Mouse (Mus musculus): Measurements from ENCODE around the gene Vegfa.
"Not testable (repeated sequence)": the region's sequence is repeated elsewhere in the genome, so short reads cannot be mapped to it uniquely, and the experiment has no call there.

Gene Vegfa

DNA sequence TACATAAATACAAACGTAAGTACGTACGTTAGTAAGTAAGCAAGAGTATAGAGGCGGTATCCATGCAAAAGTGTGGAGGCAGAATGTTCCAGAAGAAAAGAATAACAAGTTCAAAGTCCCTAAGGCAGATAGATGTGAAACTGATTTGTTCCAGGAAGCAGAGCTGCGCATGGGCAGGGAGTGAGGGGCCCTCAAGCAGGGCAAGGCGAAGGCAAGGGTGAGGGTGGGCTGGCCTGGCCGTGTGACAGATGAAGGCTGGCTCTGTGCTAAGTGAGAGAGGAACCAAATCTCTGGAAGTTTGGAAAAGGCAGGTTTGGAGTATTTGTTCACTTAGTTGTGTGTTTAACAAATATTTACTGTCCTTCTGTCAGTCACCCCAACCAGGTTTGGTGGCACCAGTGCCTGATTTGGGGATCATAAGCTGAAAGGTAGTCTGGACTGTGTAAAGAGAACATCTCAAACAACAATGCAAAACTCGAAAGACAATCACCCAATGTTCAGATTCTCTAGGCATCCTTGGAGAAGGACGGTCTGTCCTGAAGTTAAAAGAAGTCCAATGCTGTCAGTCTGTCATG is 32.7 kb downstream of the Vegfa start:
- in situ Hi-C loops (cut with MboI, MseI), result no loop called here

DNA sequence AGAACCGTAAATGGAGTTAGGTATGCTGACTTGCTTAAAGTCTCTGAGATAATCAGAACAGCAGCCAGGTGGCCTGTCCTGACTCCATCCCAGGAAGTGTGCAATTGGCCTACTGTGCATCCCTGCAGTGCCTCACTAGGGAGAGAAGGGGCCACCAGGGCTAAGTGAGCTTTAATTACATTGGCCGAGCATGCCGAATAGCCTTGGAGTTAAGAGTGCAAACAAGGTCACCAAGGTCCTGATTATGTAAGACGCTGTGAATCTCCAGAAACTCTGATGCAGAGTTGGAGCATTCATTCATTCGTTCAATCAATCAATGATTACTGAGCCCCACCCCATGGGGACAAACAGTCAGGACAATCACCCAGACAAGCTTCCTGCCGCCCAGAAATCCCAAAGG is 33.8 kb downstream of the Vegfa start:
- in situ Hi-C loops (cut with MboI, MseI), result no loop called here

DNA sequence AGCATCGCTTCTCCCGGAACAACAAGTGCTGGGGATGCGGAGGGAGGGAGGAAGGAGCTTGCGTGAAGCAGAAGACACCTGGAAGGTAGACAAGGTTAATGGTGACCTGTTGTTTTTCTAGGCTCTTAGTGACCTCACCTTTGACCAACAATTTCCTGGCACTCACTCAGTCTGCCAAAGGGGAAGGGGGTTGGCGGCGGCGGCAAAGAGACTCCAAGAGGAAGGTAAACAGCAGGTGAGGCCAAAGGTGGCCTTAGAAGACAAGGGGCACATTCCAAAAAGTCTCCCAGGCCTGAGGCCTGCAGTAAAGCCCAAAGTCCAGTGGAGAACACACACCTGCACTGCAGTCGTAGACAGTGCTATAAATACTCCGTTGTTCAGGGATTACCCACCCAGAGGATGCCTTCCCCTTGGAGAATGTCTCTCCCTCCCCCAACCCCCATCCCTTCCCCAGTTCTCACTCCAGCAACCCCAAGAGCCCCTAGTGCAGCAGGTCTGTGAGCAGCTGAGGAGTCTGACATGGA is 35.2 kb downstream of the Vegfa start:
- in situ Hi-C loops (cut with MboI, MseI), result no loop called here

DNA sequence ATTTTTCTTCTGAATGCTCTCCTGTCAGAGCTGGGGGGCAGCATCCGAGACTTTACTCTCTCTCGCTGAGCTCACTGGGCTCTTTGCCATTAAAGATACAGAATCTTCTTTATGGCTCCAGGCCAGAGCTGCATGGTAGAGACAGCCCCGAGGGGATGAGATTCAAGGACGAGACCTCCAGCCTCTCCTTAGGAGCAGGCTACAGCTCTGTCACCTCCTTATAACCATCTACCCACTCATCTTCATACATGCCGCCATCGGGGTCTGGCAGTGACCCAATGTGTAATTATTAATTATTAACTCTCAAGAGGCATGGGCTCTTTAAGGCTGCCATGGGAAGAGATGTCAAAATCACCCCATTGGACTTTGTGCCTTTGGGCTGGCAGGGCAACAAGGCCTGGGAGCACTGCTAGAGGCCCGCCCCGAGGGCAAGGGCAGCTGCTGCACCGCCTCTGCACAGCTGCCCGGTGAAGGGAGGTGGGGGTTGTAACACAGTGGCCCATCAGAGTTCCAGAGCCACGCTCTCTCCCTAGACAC is 37.8 kb downstream of the Vegfa start:
- in situ Hi-C loops (cut with MboI, MseI), result no loop called here

DNA sequence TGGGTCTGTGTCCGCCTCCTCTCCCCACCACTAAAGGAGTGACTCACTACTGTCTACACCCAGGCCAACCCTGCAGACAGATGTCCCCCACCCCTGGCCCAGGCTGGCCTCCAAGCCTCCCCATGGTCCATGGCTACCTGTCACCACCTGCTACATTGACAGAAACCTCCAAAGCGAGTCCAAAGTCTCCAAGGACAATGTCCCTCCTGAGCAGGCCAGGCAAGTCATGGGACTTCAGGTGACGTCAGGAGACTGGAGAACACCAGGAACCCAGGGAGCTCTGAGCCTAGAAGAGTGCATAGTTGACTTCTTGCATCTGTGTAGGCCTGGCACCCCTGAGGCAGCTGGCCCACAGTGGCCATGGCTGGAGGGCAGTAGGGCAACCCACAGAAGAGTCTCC is 45.3 kb downstream of the Vegfa start:
- in situ Hi-C loops (cut with MboI, MseI), result no loop called here

DNA sequence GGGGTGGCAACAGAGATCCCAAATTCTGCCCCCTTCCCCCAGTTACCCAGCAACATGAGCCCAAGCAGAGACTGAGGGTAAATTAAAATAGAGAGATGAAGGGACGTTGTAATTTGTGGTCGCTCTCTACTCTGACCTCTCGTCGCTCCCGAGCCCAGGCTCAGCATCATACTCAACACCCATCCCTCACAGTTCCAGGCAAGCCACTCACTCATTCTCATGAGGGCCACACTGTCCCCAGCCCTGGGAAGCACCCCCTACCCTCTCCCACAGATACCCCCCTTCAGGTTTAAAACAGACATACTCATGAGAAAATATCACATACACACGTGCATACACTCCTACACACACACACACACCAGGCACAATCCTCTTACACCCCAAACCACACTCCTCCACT is 45.8 kb downstream of the Vegfa start:
- in situ Hi-C loops (cut with MboI, MseI), result no loop called here

DNA sequence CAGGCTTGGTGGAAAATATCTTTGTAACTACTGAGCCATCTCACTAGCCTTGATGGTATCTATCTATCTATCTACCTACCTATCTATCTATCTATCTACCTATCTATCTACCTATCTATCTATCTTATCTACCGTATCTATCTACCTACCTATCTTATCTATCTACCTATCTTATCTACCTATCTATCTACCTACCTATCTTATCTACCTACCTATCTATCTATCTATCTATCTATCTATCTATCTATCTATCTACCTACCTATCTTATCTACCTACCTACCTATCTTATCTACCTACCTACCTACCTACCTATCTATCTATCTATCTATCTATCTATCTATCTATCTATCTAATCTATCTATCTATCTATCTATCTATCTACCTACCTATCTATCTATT is 49.0 kb downstream of the Vegfa start:
- in situ Hi-C loops (cut with MboI, MseI), result not testable (repeated sequence)

DNA sequence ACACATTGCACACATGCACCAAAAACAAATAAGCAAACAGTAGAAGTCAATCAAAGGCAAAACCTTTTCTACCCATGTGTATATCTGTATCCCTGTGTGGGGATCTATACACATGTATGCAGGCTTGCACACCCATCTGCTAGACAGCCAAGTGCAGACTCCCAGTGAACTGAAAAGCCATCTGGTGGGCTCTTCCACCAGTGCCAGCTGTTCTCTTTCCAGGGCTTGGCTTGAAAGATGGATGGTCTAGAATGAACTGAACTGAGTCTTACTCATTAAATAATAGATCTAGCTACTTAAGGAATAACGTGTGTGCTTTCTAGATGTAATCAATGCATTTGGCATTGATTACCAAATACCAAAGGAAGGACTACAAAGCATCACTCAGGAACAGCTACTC is 50.3 kb downstream of the Vegfa start:
- in situ Hi-C loops (cut with MboI, MseI), result no loop called here

DNA sequence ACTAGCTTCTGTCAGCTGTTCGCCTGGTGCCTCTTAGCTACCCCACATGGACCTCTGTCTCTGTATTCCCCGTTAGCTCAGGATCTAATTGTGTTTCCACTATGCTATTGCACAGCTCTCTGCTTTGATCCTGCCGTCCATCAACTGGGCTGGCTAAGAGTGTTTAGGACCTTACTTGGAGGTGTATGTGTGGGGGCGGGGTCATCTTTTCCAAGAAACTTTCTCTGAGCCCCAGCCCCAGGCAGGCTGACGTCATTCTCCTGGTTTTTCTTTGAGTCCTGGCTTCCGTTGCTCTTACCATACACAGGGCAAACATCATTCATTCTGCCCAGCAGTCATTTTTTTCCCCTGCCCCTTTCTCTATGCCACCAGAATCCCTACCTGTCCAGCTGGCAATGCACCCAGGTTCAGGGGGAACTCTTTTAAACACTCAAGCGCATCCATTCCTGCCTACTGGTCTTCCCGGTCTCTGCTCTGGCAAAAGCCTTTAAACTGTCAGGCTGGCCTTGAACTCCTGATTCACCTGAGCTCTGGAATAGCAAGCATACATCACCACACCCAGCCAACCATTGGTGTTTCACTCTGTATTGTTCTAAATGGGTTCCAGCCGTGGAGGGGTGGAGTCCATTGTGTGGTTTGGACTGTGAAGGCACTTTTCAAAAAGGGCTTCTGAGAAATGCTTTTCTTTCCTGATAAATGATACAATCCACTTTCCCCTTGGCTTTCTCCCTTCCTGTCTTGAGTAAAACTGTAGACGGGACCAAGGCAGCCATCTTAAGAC is 53.0 kb downstream of the Vegfa start:
- in situ Hi-C loops (cut with MboI, MseI), result no loop called here

DNA sequence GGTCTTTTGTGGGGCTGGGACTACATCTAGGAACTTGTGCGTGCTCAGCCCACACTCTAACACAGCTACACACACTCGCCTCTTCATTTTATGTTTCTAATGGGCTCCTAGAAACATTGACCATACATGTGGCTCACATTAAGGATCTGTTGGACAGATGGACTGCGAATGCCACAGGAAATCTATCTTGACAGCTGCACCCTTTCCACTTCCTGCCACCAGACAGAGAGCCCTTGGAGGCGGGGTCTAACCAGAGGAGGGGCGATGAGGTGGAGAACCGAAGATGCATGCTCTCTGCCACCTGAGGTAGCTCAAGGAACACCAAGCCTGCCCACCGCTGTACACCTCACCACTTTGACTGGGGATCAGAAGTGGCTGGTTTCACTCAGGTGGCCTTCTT is 57.7 kb downstream of the Vegfa start:
- in situ Hi-C loops (cut with MboI, MseI), result no loop called here

DNA sequence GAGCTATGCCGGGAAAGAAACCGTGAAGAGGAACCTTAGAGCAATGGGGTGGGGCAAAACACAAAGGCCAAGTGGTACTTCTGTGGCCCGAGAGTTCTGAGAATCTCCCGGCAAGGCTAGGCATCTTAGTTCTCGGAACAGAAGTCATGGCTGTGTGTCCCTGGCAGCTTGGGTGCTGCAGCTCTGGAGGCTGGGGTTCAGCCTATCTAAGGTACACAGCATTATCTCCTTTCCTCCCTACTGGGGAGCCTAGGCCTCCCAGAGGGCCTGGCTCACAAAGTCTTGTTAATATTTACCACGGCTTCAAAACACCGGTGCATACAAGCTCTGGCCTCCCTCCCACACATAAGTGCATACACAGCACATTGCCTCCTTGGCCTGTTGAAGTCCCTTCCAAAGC is 59.0 kb downstream of the Vegfa start:
- in situ Hi-C loops (cut with MboI, MseI), result no loop called here

DNA sequence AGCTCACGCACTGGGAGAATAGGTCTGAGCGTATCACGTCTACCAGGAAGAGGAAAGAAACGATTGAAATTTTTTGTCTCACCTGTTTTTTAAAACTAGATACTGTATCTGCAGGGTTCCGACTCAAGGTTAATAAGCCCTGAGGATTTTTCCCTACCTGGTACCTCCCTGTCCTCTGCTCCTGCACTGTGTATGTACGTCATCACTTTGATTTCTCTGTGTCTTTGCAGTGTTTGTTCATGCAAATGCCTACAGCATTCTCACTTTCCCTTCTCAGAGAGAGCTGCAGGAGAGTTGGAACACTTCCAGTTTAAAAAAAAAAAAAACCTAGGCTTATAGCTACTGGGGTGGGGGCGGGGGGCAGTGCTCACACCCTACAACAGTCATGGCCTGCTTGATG is 59.8 kb downstream of the Vegfa start:
- in situ Hi-C loops (cut with MboI, MseI), result no loop called here

DNA sequence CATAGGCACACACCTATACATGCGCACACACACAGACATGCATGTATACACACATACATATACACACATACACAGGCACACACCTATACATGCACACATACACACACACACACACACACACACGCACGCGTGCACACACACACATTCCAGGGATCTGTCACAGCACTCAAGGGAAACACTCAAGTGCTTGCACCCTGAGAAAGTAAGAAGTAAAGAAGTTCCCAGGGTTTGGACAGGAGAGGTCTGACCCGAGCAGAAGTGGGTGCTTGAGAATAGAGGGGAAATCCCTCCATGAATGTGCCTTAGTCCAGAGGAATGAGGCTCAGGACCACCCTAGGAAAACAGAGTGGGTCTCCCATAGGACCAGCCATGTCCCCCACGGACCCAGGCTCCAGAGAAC is 60.4 kb downstream of the Vegfa start:
- in situ Hi-C loops (cut with MboI, MseI), result no loop called here

DNA sequence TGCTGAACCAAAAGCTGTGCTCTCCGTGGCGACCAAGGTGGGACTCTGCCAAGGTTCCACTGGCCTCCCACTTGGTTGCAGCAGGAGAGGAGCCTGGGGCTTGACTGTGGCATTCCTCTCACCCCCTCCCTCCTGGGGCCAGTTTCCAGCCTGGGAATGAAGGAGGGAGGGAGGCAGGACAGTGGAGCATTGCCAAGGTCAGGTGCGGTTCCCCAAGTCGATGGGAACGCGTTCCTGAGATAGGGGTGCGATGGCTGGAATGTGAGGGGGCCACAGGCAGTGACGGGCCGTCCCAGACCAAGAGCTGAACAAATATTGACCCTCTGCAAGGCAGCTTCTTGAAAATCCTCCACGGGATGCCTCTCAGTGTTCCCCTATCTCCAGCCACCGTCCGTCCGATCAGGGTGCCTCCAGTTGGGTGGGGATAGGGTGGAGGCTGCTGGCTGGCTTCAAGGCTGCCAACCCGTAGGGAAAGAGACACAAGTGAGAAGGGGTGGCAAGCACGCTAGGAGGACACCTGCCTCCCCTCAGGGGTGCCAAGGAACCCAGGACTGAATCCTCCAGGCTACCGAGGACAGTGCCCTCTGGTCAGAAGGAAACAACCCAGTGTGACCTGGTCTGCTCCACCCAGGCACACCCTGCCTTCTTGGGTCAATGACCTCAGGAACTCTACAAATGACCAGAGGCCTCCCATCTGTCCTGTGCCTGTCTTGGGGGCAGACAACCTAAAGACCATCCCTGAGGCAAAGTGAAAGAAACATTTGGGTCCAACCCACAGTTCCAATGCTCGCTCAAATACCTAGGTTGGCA is 61.2 kb downstream of the Vegfa start:
- in situ Hi-C loops (cut with MboI, MseI), result no loop called here

DNA sequence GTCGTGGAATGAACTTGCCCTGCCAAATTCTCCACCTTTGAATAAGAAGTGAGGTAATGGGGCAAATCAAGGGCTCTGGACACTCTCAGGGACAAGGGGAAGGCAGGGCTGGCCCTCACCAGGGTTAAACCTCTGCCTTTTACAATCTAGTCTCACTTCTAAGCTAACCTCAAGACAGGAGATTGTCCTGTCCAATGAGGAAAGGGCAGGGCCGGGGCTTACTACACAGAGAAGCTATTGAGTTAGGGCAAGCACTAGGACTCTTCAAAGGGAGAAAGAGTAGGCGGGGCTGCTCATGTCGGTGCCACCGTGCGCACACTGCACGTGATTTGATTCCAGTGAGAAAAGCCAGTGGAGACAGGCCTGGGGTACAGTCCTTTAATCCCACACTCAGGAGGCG is 62.6 kb downstream of the Vegfa start:
- in situ Hi-C loops (cut with MboI, MseI), result no loop called here

DNA sequence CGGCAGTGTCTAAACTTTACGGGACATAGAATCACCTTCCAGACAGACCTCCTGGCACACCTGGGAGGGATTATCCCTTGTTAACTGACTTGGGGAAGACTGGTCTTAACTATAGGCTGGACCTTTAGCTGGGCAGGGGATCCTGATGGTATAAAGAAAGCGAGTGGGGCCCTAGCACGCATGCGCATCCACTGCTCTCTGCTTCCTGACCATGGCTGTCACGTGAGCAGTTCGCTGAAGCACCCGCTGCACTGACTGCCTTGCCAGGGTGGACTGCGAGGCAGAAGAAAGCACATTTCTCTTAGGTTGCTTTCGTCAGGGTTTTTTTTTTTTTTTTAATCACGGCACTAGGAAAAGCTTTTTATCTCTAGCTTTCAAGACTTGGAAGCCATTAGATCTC is 63.8 kb downstream of the Vegfa start:
- in situ Hi-C loops (cut with MboI, MseI), result no loop called here
